Mouse (Mus musculus): Measurements from ENCODE around the gene Nr1i3.

The Nr1i3 gene

GRCm38 (mm10) chr1:171256937-171257548 lies 43.3 kb downstream of the Nr1i3 start:
- peak; percentile 52 for DNase-seq

- DNase-seq: no peak
Observed at GRCm38 (mm10) chr1:171257781-171258180, 44.0 kb downstream of the Nr1i3 start.

DNA sequence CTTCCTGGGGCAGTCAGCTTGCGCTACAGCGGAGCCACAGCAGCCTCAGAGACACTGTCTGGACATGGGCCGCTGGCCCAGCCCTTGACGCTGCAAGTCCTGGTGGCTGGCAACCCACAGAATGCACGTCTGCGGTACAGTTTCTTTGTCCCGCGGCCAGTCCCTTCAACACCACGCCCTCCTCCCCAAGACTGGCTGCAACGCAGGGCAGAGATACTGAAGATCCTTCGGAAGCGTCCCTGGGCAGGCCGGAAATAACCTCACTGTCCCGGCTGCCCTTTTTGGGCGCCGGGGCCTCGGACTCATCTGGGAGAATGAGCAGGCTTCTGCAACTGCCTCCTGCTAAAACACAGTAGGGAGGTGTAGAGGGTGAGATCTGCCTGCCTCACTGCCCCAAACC lies 45.2 kb downstream of the Nr1i3 start:
- DNase-seq: no peak

DNA sequence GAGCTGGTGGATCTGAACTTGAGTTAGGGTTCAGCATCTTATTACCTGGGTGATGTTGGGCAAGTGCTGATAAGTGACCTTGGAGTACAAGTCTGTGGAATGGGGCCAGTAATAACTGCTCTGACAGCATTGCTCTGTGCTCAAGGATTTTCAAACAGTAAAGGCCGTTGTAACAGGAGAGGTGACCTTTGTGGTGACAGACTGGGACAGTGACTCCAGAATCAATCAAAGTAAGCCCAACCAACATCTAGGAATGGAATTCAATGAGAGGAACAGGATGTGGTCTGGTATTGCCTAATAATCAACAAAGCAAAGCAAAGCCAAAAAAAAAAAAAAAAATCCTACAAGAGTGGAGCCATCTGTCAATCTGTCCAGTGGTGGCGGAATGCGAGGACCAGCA lies 46.5 kb downstream of the Nr1i3 start:
- no peak for DNase-seq

DNA sequence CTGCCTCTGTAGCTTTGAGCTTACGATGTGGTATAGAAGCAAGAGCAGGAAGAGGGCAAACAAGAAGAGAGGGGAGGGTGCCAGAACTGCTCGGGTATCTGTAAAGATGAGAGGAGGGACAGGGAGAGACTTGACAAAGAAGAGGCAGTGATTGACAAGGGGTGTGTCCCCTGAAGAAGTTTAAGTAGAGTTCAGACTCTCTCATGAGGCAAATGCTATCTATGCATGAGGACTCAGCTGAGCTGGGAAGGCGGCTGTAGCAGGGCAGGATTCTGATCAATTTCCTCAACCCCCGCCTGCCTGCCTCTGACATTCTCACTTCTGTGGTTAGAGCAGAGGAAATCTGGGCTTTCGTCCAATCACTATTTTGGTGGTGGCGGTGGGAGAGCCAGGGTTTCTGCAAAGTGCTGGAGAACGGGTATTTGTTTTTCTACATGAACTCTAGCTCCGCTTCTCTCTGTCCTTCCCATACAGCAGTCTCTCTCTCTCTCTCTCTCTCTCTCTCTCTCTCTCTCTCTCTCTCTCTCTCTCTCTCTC lies 48.9 kb downstream of the Nr1i3 start:
- peak; percentile 70 for DNase-seq

- DNase-seq: no peak
Observed at GRCm38 (mm10) chr1:171263185-171263611, 49.4 kb downstream of the Nr1i3 start.

GRCm38 (mm10) chr1:171263666-171264461 lies 50.1 kb downstream of the Nr1i3 start:
- DNase-seq: no peak

- DNase-seq: no peak
Observed at GRCm38 (mm10) chr1:171265971-171266744, 52.4 kb downstream of the Nr1i3 start.

DNA sequence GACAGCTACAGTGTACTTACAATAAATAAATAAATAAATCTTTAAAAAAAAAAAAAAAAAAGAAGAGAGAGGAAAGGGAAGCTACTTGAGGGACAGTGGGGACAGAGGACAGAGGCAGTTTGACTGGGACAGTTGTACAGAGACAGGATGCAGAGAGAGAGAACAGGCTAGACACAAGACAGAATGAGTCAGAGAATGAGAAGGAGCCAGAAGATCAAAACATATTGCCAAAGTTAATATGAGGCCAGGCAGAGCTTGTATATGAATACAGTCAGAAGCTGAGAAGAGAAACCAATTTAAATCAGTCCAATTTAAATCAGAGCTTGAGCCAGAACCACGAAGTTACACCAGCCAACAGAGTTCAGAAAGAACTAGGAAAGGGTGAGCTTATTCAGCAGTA lies 54.6 kb downstream of the Nr1i3 start:
- DNase-seq: no peak

DNA sequence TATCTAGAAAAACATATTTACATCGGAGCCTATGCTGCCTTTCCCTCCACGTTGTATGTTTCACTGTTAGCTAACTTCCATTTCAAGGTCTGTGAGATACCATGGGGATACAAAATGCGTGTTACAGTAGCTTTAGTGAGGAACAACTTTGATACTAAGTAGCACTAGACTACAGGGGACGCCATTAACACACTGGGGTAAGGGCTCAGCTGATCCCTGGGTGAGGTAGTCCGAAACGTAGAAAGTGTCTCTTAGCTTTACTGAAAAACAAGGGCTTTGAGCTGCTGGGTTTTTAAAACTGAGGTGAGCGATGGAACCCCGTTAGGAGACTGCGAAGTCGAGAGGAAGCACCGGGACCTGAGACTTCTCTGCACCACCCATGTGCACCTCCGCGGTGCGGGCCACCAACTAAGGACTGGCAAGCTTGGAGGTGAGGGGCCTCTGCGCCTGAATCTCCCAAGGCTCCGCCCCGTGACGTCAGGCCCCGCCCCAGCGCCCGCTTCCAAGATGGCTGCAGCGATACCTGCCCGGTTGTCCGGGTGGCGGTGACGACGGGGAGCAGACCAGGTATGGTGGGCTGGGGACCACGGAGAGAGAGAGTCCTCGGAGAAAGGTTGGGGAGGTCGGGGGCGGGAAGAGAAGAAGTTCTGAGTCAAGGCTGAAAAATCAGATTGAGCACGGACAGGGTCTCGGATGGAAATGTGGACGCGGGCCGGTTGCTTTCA lies 56.2 kb downstream of the Nr1i3 start, which contains the start of gene B4galt3:
Gene B4galt3 (plus strand): TSS at position 481 of the 725 bp plus-strand sequence.
- peak; percentile 94 for DNase-seq

Data from right cerebral cortex, postnatal 14 days (tissue).